Mouse (Mus musculus) cerebellum, adult 9-11 months (tissue): ENCODE data around the gene Vip.

ENCODE experiments used
- DNase-seq: peaks from one replicate; pipeline ENCODE4 v3.0.0; 2022

Vip gene

GRCm38 (mm10) chr10:5639112-5639511, at the start of gene Vip:
Gene Vip, plus strand, starts transcription at chr10:5639218.
- no peak for DNase-seq

- no peak for DNase-seq
Measured at GRCm38 (mm10) chr10:5591061-5591460, 48.0 kb upstream of the Vip start.

- DNase-seq: no peak
Measured at GRCm38 (mm10) chr10:5591996-5592395, 47.0 kb upstream of the Vip start.

- DNase-seq: no peak
Measured at GRCm38 (mm10) chr10:5593464-5593863, 45.6 kb upstream of the Vip start, which contains the start of gene Myct1. Gene Myct1, plus strand, starts transcription at chr10:5593775.

- no peak for DNase-seq
Measured at GRCm38 (mm10) chr10:5594457-5594856, 44.6 kb upstream of the Vip start.

- DNase-seq: no peak
Measured at GRCm38 (mm10) chr10:5596559-5596958, 42.5 kb upstream of the Vip start.

GRCm38 (mm10) chr10:5600123-5600522, 38.9 kb upstream of the Vip start:
- peak; percentile 47 for DNase-seq

- no peak for DNase-seq
Measured at GRCm38 (mm10) chr10:5603512-5603911, 35.5 kb upstream of the Vip start.

- no peak for DNase-seq
Measured at GRCm38 (mm10) chr10:5604371-5604770, 34.6 kb upstream of the Vip start.

- no peak for DNase-seq
Measured at GRCm38 (mm10) chr10:5608874-5609273, 30.1 kb upstream of the Vip start.

GRCm38 (mm10) chr10:5615186-5616040, 23.6 kb upstream of the Vip start:
- DNase-seq: no peak

GRCm38 (mm10) chr10:5626268-5626667, 12.8 kb upstream of the Vip start:
- no peak for DNase-seq

- peak; percentile 33 for DNase-seq
Measured at GRCm38 (mm10) chr10:5633672-5634200, 5.3 kb upstream of the Vip start.

GRCm38 (mm10) chr10:5634336-5634735, 4.7 kb upstream of the Vip start:
- peak; percentile 22 for DNase-seq

- no peak for DNase-seq
Measured at GRCm38 (mm10) chr10:5637322-5637721, 1.7 kb upstream of the Vip start.

GRCm38 (mm10) chr10:5681275-5681674, 42.3 kb downstream of the Vip start:
- DNase-seq: no peak

GRCm38 (mm10) chr10:5685608-5686007, 46.6 kb downstream of the Vip start:
- DNase-seq: no peak

- DNase-seq: no peak
Measured at GRCm38 (mm10) chr10:5694351-5694750, 55.3 kb downstream of the Vip start.
